Mouse (Mus musculus) embryonic stem cell, embryonic (primary cell): ENCODE data around the gene Ntrk2.

ENCODE experiments used
- CTCF ChIA-PET, 4 experiments: fragments of 300-600 bp in 2 of 4; fragments of 350-600 bp in 2 of 4; sonication (Branson Sonifier 250); formaldehyde crosslinking; loops; one replicate each; lab custom pipeline; 2022; ENCODE audit warnings: inconsistent platforms in 2 of 4; lab: Charles Lee
- POLR2A ChIA-PET, 4 experiments: fragments of 300-600 bp in 2 of 4; fragments of 350-600 bp in 2 of 4; sonication (Branson Sonifier 250); formaldehyde crosslinking; loops; one replicate each; lab custom pipeline; 2022; ENCODE audit warnings: antibody characterized with exemption in 4 of 4, inconsistent platforms in 1 of 4; lab: Charles Lee

The Ntrk2 gene

DNA sequence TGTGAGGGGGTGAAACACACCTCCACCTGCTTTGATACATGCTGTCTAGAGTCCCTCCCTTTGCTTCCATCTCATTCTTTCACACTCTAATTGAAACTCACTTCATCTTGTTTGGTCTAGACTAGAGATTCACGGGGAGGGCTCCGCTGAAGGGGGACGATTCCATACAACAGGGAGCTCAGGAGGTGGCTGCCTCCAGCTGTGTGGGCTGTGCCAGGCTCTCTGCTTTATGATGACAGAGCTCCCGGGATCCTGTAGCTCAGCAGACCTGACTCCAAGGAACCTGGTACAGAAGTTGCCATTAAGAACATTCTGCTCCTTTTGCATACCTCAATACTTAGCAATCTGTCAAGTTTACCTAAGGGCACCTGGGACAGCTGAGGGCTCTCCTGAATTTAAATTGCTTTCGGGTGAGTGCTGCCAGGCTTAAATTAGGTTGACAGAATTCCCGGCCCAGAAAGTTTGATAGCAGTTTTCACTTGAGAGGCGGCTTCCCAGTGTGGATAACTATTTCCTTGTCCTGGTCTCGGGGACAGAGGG lies 129.7 kb downstream of the Ntrk2 start:
- POLR2A ChIA-PET: interaction anchor here in 2 of 4 experiments (0.6 to 1.7 kb wide), 2 partner anchors 10 to 1632 kb away, joined by 3 to 4 read pairs; no protein-coding TSS in a partner anchor

DNA sequence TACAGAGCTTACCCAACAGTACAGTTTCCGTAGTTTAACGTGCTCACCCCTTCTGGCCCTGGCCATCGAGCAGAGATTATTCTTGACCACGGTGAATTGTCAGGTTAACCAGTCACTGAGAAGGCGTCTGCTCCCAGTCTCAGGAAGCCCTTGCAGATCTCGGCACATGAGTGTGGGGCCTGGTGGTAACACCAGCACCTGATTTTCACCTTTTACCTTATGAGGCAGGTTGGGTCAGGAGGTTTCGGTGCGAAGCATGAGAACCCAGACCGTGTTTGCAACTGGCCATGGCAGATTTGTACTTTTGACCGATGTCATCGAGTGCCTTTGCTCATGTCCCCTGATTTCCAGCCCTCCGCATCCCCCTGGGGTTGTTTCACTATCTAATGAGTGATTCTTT lies 131.5 kb downstream of the Ntrk2 start:
- CTCF ChIA-PET: no interaction called here
- POLR2A ChIA-PET: interaction anchor here in 1 of 4 experiments (0.6 kb wide), 1 partner anchor 101 kb away, joined by 3 read pairs; no protein-coding TSS in a partner anchor

More for the DNA sequence above, 129.7 kb downstream of the Ntrk2 start:
- CTCF ChIA-PET: interaction anchor here in 2 of 4 experiments (0.6 to 1.3 kb wide), 2 partner anchors 132 to 137 kb away, joined by 3 to 6 read pairs; no protein-coding TSS in a partner anchor

DNA sequence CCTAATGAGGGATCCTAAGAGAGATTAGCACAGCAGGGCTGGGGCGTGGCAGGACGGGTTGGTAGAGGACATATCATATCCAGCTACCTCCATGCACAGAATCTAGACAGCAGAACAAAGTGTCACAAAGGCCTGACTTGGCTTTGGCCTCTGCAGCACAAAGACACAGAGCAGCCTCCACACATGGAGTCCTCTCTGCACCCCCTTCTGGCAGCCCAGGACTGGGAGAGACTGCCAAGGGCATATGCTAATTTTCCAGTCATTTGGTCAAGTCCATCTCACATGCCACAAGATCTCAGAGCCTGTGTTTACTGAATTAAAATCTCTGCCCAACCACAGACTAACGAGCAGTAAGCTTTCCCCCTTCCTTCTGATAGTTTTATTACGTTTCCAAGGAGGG lies 132.1 kb downstream of the Ntrk2 start:
- POLR2A ChIA-PET: interaction anchor here in 1 of 4 experiments (1.5 kb wide), 1 partner anchor 33 kb away, joined by 5 read pairs; no protein-coding TSS in a partner anchor
- CTCF ChIA-PET: no interaction called here

DNA sequence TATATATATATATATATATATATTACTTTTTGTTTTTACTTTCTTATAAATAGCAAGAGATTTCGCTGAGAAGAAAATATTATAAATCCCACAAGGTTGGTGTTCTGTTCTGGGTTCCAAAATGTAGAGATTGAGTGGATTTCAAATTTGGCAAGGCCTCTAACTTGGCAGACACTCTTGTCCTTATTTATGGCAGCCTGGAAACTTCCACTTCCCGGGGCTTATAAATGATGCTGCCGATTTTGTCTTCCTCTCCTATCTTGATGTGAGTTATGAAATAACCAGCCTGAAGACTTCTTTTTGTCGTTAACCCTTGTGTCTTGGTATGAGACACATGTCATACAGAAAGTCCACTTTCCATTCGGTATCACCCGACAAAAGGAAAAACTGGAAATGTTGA lies 133.8 kb downstream of the Ntrk2 start:
- ChIA-PET CTCF (no interaction called here), POLR2A (interaction anchor here in 2 of 4 experiments (1.0 to 1.3 kb wide), 3 partner anchors 14 to 35 kb away, joined by 3 to 9 read pairs (median 5); no protein-coding TSS in a partner anchor)

DNA sequence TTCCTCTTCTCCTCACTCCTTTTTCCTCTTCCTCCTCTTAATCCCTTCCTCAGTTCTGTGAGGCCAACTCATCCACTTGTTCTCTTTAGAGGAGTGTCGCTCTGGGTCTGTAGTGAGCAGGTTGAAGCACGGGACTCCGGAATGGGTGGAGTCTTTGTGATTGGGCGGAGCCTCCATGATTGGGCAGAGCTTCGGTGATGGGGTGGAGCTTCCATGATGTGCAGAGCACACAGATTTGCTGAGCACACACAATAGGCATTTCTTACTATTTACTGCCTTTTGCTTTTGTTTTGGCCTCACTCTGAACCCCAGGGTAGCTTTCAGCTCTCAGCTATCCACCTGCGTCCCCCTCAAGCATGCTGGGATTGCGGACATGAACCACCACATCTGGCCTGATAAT lies 134.4 kb downstream of the Ntrk2 start:
- POLR2A ChIA-PET: interaction anchor here in 2 of 4 experiments (1.0 to 1.3 kb wide), 3 partner anchors 13 to 36 kb away, joined by 3 to 9 read pairs (median 5); no protein-coding TSS in a partner anchor
- CTCF ChIA-PET: no interaction called here

DNA sequence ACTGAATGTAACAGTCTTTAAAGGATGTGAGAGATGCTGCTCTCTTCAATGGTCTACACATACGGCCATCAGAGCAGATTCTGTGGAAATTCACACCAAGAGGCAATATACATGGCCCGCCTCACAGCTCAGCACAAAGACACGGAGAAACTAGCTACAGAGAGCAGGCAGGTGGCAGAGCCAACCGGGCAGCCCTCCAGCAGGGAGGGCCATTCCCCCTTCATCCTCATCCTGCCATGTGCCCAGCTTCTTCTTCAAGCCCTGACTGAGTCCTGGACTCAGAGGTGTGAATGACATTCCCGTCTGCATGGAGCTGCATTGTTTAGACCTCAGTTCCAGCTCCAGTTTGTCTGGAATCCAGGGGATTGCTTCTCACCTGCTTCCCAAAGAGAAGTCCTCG lies 139.4 kb downstream of the Ntrk2 start:
- CTCF ChIA-PET: interaction anchor here in 1 of 4 experiments (2.3 kb wide), 1 partner anchor 128 kb away, joined by 8 read pairs; no protein-coding TSS in a partner anchor
- POLR2A ChIA-PET: interaction anchor here in 2 of 4 experiments (1.4 to 1.5 kb wide), 3 partner anchors 10 to 41 kb away, joined by 3 to 4 read pairs (median 4); no protein-coding TSS in a partner anchor

DNA sequence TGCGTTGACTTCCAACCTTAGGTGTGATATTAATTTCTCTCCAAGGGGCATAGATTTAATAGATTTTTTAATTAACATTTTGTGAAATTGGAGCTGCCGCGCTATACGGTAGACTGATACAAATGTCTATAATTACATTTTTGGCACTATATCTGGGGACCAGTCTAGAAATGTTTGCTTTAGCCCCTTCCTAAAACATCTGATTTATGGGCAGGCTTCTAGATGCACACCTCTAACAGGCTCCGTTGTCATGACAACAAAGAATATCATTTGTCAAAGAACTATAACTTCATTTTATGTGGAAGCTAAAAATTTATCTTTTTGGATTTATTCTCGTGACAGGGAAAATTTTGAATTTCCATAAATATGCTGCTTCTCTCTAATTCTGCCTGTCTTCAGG lies 140.2 kb downstream of the Ntrk2 start:
- ChIA-PET CTCF (interaction anchor here in 1 of 4 experiments (2.3 kb wide), 1 partner anchor 127 kb away, joined by 8 read pairs; no protein-coding TSS in a partner anchor), POLR2A (interaction anchor here in 2 of 4 experiments (1.4 to 1.5 kb wide), 3 partner anchors 10 to 41 kb away, joined by 3 to 4 read pairs (median 4); no protein-coding TSS in a partner anchor)

DNA sequence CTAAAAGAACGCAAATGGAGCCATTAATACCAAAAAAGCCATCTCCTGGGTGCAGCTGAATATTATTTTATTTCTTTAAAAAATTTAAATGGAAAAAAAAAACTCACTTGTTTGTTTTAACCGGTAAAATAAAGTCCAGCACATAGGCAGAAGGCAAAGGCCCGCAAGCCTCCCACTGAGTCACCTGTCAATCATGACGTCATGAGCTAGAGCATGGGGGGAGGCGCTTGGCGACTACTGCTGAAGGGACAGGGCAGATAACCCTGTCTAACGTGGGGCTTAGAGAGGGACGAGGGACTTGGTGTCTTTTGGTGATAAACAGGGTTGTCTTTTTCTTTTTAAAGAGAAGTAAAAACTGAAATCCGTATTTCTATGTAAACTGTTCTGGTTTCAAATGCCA lies 140.7 kb downstream of the Ntrk2 start:
- ChIA-PET POLR2A (interaction anchor here in 1 of 4 experiments (1.4 kb wide), 1 partner anchor 11 kb away, joined by 4 read pairs; no protein-coding TSS in a partner anchor), CTCF (interaction anchor here in 1 of 4 experiments (2.3 kb wide), 1 partner anchor 126 kb away, joined by 8 read pairs; no protein-coding TSS in a partner anchor)

DNA sequence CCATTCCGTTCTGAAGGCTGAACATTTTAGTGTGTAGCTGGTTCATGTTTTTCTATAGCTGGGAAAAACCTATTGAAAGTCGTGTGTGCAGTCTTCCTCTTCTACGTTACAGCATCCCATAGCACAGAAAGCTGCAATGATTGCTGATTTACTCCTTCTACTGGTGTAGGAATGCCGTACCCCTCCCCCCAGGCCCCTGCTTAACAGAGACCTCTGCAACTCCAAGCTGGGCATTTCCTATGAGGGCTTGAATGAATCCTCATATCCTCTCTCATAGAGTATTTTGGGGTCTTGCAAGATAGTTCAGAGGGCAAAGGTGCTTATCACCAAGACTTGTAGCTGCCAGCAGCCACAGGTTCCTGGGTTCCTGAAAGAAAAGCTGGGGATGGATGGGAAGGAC lies 148.0 kb downstream of the Ntrk2 start:
- ChIA-PET POLR2A (interaction anchor here in 3 of 4 experiments (0.6 to 1.5 kb wide), 4 partner anchors 11 to 134 kb away, joined by 3 read pairs; no protein-coding TSS in a partner anchor), CTCF (no interaction called here)

DNA sequence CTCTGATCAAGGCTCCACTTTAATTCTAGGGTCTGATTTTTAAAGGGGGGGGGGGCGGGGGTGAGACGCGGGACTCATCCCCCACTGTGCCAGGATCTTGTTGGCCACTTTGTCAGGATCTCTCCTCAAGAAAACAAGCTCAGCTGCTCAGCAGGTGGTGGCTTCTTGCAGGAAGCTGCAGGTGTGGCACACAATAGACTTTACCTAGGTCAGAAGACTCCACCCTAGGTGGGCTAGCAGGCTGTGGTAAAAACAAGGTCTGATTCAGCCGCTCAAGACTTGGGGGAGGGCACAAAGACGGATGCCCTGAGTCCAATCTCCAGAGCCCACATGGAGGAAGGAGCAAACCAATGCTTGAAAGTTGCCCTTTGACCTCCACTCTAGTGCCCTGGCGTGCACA lies 148.4 kb downstream of the Ntrk2 start:
- ChIA-PET POLR2A (interaction anchor here in 3 of 4 experiments (0.6 to 1.5 kb wide), 4 partner anchors 10 to 134 kb away, joined by 3 read pairs; no protein-coding TSS in a partner anchor), CTCF (interaction anchor here in 1 of 4 experiments (0.7 kb wide), 1 partner anchor 952 kb away, joined by 3 read pairs; no protein-coding TSS in a partner anchor)

DNA sequence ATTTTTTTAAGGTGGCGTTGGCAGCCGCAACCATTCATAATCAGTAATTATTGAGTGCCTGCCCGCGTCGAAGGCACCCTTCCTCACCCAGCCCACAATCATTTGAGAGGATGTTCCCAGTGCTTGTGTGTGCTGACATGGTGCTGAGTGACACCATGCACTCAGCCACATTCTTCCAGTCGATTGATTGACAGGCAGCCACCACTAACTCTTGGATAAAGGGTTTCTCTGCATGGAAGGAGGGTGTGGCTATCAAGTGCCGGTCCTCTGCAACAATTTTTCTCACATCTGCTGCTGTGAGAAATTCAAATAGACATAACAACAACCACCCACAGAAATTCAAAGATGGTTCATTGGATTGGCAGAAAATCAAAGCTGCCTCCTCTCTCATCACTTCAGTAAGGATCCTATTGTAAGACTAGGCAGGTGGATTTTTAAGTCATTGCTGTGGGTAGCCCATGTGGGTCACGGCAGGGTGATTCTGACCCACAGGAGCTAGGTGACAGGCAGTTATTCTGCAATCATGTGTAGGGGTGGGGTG lies 148.9 kb downstream of the Ntrk2 start:
- ChIA-PET POLR2A (interaction anchor here in 2 of 4 experiments (0.6 to 1.5 kb wide), 3 partner anchors 10 to 44 kb away, joined by 3 to 8 read pairs (median 3); no protein-coding TSS in a partner anchor), CTCF (interaction anchor here in 1 of 4 experiments (0.6 to 0.7 kb wide), 2 partner anchors 94 to 952 kb away, joined by 3 to 5 read pairs; no protein-coding TSS in a partner anchor)

DNA sequence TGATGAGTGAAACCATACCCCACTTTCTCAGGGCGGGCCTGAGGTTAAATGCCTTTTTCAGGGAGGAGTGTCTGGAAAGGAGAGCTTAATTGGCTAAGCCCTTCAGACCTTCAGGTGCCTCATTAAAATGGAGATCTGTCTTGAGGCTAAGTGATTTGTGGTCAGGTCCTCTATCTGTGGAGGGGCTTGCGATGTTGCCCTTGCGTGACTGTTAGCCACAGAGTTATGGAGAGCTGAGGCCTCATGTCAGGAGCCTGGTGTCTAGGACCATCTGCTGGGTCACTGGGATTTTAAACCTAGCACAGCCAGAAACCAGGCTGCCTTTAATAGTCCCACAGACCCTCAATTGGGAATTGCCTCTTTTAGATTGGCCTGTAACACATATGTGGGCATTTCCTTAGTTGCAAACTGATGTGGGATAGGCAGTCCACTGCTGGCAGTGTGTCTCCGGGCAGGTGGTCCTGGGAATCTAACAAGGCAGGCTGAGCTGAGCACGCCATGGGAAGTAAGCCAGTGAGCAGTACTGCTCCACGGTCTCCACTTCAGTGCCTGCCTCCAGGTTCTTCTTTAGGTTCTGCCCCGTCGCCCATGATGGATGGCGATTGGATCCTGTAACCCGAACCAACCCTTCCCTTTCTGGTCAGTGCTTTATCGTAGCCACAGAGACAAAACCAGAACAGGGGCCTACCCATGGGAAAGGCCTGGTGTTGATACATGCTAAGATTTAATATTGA lies 152.0 kb downstream of the Ntrk2 start:
- ChIA-PET POLR2A (interaction anchor here in 1 of 4 experiments (1.5 kb wide), 1 partner anchor 16 kb away, joined by 3 read pairs; no protein-coding TSS in a partner anchor), CTCF (no interaction called here)

DNA sequence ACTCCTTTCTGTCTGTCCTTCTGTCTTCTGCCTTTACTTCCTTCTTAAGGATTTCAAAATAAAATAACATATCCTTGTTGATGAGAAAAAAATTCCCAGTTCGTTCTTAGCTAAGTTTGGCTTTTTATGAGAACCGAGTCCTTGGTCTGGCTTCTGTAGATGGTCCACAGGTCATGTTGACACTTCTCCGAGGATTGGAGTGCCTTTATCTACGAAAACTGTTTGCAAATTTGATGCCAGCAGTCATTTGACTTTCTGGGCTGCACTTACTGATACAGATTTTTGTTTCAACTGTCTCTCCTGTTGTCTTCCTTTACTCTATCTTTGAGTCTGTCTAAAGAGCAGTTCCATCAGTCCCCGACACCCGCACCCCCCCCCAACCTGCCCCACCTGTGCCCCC lies 154.0 kb downstream of the Ntrk2 start:
- ChIA-PET POLR2A (no interaction called here), CTCF (no interaction called here)

DNA sequence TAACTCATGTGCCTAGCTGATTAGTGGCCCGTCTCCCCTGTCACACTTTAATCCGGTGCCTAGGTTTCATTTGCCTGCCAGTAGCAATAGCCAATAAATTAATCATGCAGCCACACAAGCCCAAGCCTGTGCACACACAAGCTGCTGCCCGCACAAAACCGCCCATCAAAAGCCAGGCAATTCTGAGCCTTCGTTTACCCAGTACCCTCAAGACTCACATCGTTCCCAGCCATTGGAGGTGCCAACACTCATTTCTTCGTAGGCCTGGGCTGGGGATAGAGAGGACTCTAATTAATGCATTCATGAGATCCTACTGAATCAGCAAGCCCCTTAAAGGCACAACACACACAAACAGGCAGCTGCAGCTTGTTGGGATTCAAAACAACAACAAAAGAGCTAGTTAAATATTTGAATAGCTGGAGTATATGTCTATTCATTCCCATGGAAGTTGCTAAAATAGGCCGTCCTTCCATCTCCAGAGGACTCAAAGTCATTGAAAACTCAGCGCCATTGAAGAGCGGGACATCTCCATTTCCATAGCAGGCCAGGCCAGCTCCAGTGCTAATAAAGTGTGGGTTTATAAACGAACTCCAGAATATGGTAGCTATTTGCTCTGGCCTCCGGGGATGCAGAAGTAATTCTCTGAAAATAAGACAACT lies 158.5 kb downstream of the Ntrk2 start:
- CTCF ChIA-PET: interaction anchor here in 1 of 4 experiments (0.6 kb wide), 1 partner anchor 68 kb away, joined by 3 read pairs; no protein-coding TSS in a partner anchor
- POLR2A ChIA-PET: interaction anchor here in 2 of 4 experiments (1.0 to 1.1 kb wide), 2 partner anchors 10 to 12 kb away, joined by 3 read pairs; no protein-coding TSS in a partner anchor

DNA sequence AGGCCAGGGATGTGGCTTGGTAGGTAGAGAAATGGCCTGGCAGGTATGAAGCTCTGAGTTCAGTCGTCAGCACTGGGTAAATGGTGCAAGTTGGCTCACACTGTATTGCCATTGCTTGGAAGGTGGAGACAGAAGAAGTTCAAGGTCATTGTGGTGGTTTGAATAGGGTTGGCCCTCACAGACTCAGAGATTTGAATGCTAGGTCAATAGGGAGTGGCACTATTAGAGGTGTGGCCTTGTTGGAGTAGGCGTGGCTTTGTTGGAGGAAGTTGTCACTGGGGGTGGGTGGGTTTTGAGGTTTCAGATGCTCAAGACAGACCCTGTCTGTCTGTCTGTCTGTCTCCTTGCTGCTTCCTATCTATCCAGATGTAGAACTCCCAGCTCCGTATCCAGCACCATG lies 159.5 kb downstream of the Ntrk2 start:
- CTCF ChIA-PET: no interaction called here
- POLR2A ChIA-PET: interaction anchor here in 2 of 4 experiments (0.7 to 1.1 kb wide), 3 partner anchors 11 to 17 kb away, joined by 3 to 4 read pairs (median 3); no protein-coding TSS in a partner anchor

DNA sequence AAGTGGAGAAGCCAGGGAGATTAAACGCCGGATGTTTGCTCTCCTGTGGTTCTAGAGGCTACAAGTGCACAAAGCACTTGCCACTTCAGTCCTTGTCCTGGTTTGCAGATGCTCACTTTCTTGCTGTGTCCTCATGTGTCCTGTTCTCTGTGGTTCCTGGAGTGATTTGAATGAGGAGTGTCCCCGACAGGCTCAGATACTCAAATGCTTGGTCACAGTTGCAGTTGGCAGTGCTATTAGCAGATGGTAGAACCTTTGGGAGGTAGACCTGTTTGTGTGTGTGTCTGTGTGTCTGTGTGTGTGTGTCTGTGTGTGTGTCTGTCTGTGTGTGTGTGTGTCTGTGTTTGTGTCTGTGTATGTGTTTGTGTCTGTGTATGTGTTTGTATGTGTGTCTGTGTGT lies 160.1 kb downstream of the Ntrk2 start:
- POLR2A ChIA-PET: interaction anchor here in 2 of 4 experiments (0.7 to 1.0 kb wide), 2 partner anchors 14 to 45 kb away, joined by 3 to 4 read pairs; no protein-coding TSS in a partner anchor
- CTCF ChIA-PET: interaction anchor here in 1 of 4 experiments (1.0 kb wide), 1 partner anchor 107 kb away, joined by 3 read pairs; no protein-coding TSS in a partner anchor

DNA sequence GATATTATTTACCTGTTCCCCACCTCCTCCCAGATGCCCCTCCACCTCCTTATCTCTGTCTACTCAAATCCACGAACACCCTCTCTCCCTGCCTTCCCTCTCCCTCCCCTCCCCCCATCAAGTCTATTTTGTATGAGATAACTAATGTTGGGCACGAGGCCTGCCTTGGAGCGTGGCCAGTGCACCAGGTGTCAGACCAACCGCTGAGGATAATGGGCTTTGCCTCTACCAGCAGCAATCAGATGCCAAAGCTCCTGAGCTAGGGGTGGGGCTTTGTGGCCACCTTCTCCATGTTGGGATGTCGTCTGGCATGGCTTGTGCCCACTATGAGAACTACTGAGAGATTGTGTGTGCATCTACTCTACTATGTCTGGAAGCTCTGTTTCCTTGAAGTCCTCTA lies 161.8 kb downstream of the Ntrk2 start:
- CTCF ChIA-PET: no interaction called here
- POLR2A ChIA-PET: interaction anchor here in 1 of 4 experiments (1.3 kb wide), 1 partner anchor 9 kb away, joined by 4 read pairs; no protein-coding TSS in a partner anchor
